Mouse (Mus musculus) heart, adult 2 months (tissue): ENCODE data around the gene Gm9044. TPM values are rescaled to one million over a fixed set of nuclear protein-coding genes. Genes with fewer than 3 reads are reported as not detected.
"Not testable (repeated sequence)": the region's sequence is repeated elsewhere in the genome, so short reads cannot be mapped to it uniquely, and the experiment has no call there.

Experiments
- DNase-seq, 2 experiments: peaks; one replicate each; pipeline ENCODE4 v3.0.0; 2021
- H3K27ac ChIP-seq: fragments of 200-600 bp; 2 replicates; pipeline ENCODE4 v1.8.1; 2022
- H3K27me3 ChIP-seq: fragments of 200-500 bp; 2 replicates; pipeline ENCODE4 v1.6.1; 2012; ENCODE audit warnings: mild to moderate bottlenecking, low read length, inconsistent platforms, mixed read lengths; ENCODE audit not compliant: control insufficient read depth, insufficient read depth
- H3K36me3 ChIP-seq: fragments of 200-500 bp; 2 replicates; pipeline ENCODE4 v1.6.1; 2012; ENCODE audit warnings: low read length, inconsistent platforms; ENCODE audit not compliant: control insufficient read depth, insufficient read depth
- H3K4me1 ChIP-seq: fragments of 200-500 bp; 2 replicates; pipeline ENCODE4 v1.6.1; 2011; ENCODE audit warnings: low read length; ENCODE audit not compliant: control insufficient read depth, insufficient read depth
- H3K4me3 ChIP-seq: fragments of 200-600 bp; 2 replicates; pipeline ENCODE4 v1.8.1; 2022
- H3K79me2 ChIP-seq: fragments of 200-500 bp; replicated peaks from 2 replicates; pipeline ENCODE4 v1.6.1; 2012; ENCODE audit warnings: mild to moderate bottlenecking, inconsistent platforms, low read length, moderate library complexity, mixed read lengths; ENCODE audit not compliant: control insufficient read depth, insufficient read depth
- H3K9ac ChIP-seq: fragments of 200-500 bp; 2 replicates; pipeline ENCODE4 v1.6.1; 2012; ENCODE audit warnings: low read depth, mild to moderate bottlenecking, control low read depth, inconsistent platforms, low read length, mixed read lengths
- CTCF ChIP-seq: fragments of 200-600 bp; IDR thresholded peaks from 2 replicates; pipeline ENCODE4 v1.8.1; 2022; ENCODE audit warnings: antibody characterized with exemption, mild to moderate bottlenecking, moderate library complexity
- EP300 ChIP-seq: fragments of 200-500 bp; IDR thresholded peaks from 2 replicates; pipeline ENCODE4 v1.6.1; 2011; ENCODE audit warnings: low read depth, low read length, control low read depth; ENCODE audit not compliant: insufficient read depth
- POLR2A ChIP-seq: fragments of 200-500 bp; IDR thresholded peaks from 2 replicates; pipeline ENCODE4 v1.6.1; 2011; ENCODE audit warnings: mild to moderate bottlenecking, low read depth, low read length, control low read depth; ENCODE audit not compliant: insufficient read depth
- WGBS: fragments of 180-500 bp; shearing (Covaris S2); methylation state at CpG from one replicate; pipeline ENCODE4 v1.1.7; 2018; 5-methylcytosine and 5-hydroxymethylcytosine counted together
- intact Hi-C: fragments of 180-260 bp; cut with DNase I; formaldehyde crosslinking; loops from one replicate; pipeline ENCODE4 v1.15.1; 2025
- long read RNA-seq: library from polyadenylated mRNA; stranded (forward); transcript quantifications from one replicate; pipeline ENCODE4 v2.0.0, GENCODE M21; 2021
- polyA plus RNA-seq: library from polyadenylated mRNA; depleted of rRNA; stranded (reverse); fragments of >200 nt; gene quantifications from 2 replicates; pipeline ENCODE4 v1.2.3, GENCODE M21; 2012; rRNA removed
- total RNA-seq, 2 experiments: library from RNA; stranded (reverse); gene quantifications; 2 replicates each; pipeline ENCODE4 v1.2.3; 2021

Gm9044 gene
- total RNA-seq (not detected), polyA plus RNA-seq (not detected in 2 replicates)
- long read RNA-seq: 0 reads

DNA sequence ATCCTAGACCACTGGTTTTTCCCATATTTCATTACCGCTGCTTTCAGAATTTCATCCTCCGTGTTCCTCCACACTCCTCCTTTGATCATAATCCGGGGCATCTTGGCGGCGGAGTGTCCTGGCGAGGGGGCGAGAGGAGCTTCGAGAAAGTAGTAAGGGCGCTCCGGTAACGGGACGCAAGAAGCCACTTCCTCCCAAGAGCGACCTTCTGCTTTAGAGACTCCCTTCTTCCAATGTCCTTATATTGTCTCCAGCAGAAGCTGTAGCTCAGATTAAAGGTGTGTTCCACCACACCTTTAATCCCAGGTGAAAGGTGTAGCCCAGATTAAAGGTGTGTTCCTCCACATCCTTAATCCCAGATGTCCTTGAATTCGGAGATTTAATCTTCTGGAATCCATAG, at the start of gene Gm9044:
TSS of gene Gm9044 (minus strand) at position 101 of the 400 bp plus-strand sequence.
- intact Hi-C loops, H3K9ac ChIP-seq, H3K4me3 ChIP-seq, H3K36me3 ChIP-seq, DNase-seq, H3K4me1 ChIP-seq, H3K79me2 ChIP-seq, H3K27ac ChIP-seq, H3K27me3 ChIP-seq: not testable (repeated sequence)
- no CpG with 5 or more reads among the region's 14 CpGs for WGBS

DNA sequence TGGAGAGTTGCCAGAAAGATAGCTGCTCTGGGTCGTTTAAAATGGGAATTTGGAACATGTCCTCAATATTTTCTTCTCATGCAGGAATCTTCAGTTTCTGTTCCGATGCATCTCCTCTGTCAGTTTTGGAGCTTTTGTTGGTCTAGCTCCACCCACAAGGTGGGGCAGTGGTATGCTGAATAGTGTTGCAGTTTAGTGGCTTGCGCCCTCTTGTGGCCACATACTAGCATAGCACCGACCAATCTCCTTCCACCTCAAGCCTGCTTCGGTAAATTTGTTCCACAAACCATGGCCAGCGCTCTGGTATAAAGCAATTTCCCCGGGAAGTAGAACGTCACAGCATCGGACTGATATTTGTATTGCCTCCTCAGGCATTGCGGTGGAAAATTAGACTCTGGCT, 38.2 kb upstream of the Gm9044 start:
- intact Hi-C loops: loop anchor here (1.0 kb wide), 1 partner anchor 214 kb away; no protein-coding TSS in a partner anchor

DNA sequence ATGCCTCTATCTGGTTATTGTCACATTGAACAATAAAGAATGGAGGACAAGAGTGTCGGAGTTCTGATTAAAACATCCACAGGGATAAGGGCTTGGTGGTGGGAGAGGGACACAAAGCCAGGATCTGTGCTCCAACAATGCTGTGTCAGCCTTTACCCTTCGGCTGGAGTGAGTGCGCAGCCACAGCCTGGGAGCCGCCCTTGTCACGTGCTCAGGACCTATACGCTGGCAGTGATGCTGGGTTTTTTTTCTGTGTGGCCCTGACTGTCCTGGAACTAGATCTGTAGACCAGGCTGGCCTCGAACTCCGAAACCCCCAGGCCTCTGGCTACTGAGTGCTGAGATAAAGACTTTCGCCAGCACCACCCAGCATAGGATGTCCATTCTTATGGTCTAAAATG, 37.3 kb upstream of the Gm9044 start:
- intact Hi-C loops: no loop called here
- H3K27ac ChIP-seq: no peak overlapping the region
- no peaks in the 10 kb centered on the region for H3K4me1 ChIP-seq
- no peak for TF ChIP-seq POLR2A
- no peak for TF ChIP-seq EP300
- H3K9ac ChIP-seq: no peak overlapping the region
- DNase-seq: no peak
- H3K27me3 ChIP-seq: no peaks in the 10 kb centered on the region; the same call in 1 of the 2 replicates
- 89% methylated on average over 9 of the region's 9 CpGs for WGBS
- no peaks in the 10 kb centered on the region for H3K79me2 ChIP-seq
- H3K4me3 ChIP-seq: no peak overlapping the region
- no peaks in the 10 kb centered on the region for H3K36me3 ChIP-seq

More for the DNA sequence above, 38.2 kb upstream of the Gm9044 start:
- DNase-seq: peak; percentile 71 to 72
- H3K4me1 ChIP-seq: no peaks in the 10 kb centered on the region
- H3K9ac ChIP-seq: no peak overlapping the region
- no peak overlapping the region for H3K27ac ChIP-seq
- peak; percentile 97 for TF ChIP-seq CTCF
- TF ChIP-seq POLR2A: no peak
- TF ChIP-seq EP300: peak; percentile 51; the same call in 1 of the 2 replicates
- no peaks in the 10 kb centered on the region for H3K79me2 ChIP-seq
- no peaks in the 10 kb centered on the region for H3K36me3 ChIP-seq
- 4% methylated on average over 10 of the region's 10 CpGs for WGBS
- no peak overlapping the region for H3K4me3 ChIP-seq
- H3K27me3 ChIP-seq: no peaks in the 10 kb centered on the region; the same call in 1 of the 2 replicates

DNA sequence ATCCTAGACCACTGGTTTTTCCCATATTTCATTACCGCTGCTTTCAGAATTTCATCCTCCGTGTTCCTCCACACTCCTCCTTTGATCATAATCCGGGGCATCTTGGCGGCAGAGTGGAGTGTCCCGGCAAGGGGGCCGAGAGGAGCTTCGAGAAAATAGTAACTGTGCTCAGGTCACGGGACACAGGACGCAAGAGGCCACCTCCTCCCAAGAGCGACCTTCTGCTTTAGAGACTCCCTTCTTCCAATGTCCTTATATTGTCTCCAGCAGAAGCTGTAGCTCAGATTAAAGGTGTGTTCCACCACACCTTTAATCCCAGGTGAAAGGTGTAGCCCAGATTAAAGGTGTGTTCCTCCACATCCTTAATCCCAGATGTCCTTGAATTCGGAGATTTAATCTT, 21.8 kb upstream of the Gm9044 start, which contains the start of gene Gm9049:
TSS of gene Gm9049 (minus strand) at position 101 of the 400 bp plus-strand sequence.
- H3K9ac ChIP-seq, H3K4me1 ChIP-seq, H3K27me3 ChIP-seq, H3K36me3 ChIP-seq, H3K4me3 ChIP-seq, H3K79me2 ChIP-seq, H3K27ac ChIP-seq, intact Hi-C loops, DNase-seq: not testable (repeated sequence)
- WGBS: 80% methylated on average over 1 of the region's 11 CpGs

DNA sequence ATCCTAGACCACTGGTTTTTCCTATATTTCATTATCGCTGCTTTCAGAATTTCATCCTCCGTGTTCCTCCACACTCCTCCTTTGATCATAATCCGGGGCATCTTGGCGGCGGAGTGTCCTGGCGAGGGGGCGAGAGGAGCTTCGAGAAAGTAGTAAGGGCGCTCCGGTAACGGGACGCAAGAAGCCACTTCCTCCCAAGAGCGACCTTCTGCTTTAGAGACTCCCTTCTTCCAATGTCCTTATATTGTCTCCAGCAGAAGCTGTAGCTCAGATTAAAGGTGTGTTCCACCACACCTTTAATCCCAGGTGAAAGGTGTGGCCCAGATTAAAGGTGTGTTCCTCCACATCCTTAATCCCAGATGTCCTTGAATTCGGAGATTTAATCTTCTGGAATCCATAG, 16.4 kb upstream of the Gm9044 start, which contains the start of gene Gm9048:
TSS of gene Gm9048 (minus strand) at position 101 of the 400 bp plus-strand sequence.
- H3K9ac ChIP-seq, DNase-seq, H3K27ac ChIP-seq, H3K79me2 ChIP-seq, H3K27me3 ChIP-seq, H3K36me3 ChIP-seq, H3K4me1 ChIP-seq, intact Hi-C loops, H3K4me3 ChIP-seq: not testable (repeated sequence)
- WGBS: 78% methylated on average over 1 of the region's 14 CpGs

DNA sequence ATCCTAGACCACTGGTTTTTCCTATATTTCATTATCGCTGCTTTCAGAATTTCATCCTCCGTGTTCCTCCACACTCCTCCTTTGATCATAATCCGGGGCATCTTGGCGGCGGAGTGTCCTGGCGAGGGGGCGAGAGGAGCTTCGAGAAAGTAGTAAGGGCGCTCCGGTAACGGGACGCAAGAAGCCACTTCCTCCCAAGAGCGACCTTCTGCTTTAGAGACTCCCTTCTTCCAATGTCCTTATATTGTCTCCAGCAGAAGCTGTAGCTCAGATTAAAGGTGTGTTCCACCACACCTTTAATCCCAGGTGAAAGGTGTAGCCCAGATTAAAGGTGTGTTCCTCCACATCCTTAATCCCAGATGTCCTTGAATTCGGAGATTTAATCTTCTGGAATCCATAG, 10.9 kb upstream of the Gm9044 start, which contains the start of gene Gm9046:
TSS of gene Gm9046 (minus strand) at position 101 of the 400 bp plus-strand sequence.
- H3K36me3 ChIP-seq, H3K79me2 ChIP-seq, H3K4me1 ChIP-seq, H3K27ac ChIP-seq, DNase-seq, H3K27me3 ChIP-seq, H3K4me3 ChIP-seq, intact Hi-C loops, H3K9ac ChIP-seq: not testable (repeated sequence)
- WGBS: no CpG with 5 or more reads among the region's 14 CpGs

DNA sequence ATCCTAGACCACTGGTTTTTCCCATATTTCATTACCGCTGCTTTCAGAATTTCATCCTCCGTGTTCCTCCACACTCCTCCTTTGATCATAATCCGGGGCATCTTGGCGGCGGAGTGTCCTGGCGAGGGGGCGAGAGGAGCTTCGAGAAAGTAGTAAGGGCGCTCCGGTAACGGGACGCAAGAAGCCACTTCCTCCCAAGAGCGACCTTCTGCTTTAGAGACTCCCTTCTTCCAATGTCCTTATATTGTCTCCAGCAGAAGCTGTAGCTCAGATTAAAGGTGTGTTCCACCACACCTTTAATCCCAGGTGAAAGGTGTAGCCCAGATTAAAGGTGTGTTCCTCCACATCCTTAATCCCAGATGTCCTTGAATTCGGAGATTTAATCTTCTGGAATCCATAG, 5.5 kb upstream of the Gm9044 start, which contains the start of gene Gm9045:
TSS of gene Gm9045 (minus strand) at position 101 of the 400 bp plus-strand sequence.
- H3K9ac ChIP-seq, DNase-seq, H3K27ac ChIP-seq, H3K4me3 ChIP-seq, H3K4me1 ChIP-seq, H3K79me2 ChIP-seq, H3K36me3 ChIP-seq, H3K27me3 ChIP-seq, intact Hi-C loops: not testable (repeated sequence)
- no CpG with 5 or more reads among the region's 14 CpGs for WGBS

DNA sequence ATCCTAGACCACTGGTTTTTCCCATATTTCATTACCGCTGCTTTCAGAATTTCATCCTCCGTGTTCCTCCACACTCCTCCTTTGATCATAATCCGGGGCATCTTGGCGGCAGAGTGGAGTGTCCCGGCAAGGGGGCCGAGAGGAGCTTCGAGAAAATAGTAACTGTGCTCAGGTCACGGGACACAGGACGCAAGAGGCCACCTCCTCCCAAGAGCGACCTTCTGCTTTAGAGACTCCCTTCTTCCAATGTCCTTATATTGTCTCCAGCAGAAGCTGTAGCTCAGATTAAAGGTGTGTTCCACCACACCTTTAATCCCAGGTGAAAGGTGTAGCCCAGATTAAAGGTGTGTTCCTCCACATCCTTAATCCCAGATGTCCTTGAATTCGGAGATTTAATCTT, 5.3 kb downstream of the Gm9044 start, which contains the start of gene Gm9040:
TSS of gene Gm9040 (minus strand) at position 101 of the 400 bp plus-strand sequence.
- H3K9ac ChIP-seq, H3K79me2 ChIP-seq, H3K27ac ChIP-seq, H3K36me3 ChIP-seq, H3K27me3 ChIP-seq, H3K4me1 ChIP-seq, intact Hi-C loops, DNase-seq, H3K4me3 ChIP-seq: not testable (repeated sequence)
- no CpG with 5 or more reads among the region's 11 CpGs for whole genome bisulfite sequencing
